Mouse (Mus musculus): ENCODE results near the gene Mesd.

The Mesd gene

GRCm38 (mm10) chr7:83920241-83920640 is 36.0 kb downstream of the Mesd start:
- DNase-seq, result no peak

GRCm38 (mm10) chr7:83921637-83922036 is 37.4 kb downstream of the Mesd start:
- DNase-seq, result no peak

GRCm38 (mm10) chr7:83939017-83939721 is 54.9 kb downstream of the Mesd start:
- no peak for DNase-seq

- DNase-seq, result no peak
Observed at GRCm38 (mm10) chr7:83940136-83940535, 55.9 kb downstream of the Mesd start.

GRCm38 (mm10) chr7:83941701-83942101 is 57.4 kb downstream of the Mesd start:
- no peak for DNase-seq

- DNase-seq, result no peak
Observed at GRCm38 (mm10) chr7:83948743-83949142, 64.5 kb downstream of the Mesd start.

GRCm38 (mm10) chr7:83949662-83950061 is 65.4 kb downstream of the Mesd start:
- no peak for DNase-seq

Data from lung, postnatal 14 days (tissue).